Mouse (Mus musculus) sigmoid colon, adult 10 weeks (tissue): ENCODE results near the gene Abhd12b. TPM values are rescaled to one million over a fixed set of nuclear protein-coding genes. Genes with fewer than 3 reads are reported as not detected.

Source experiments
- polyA plus RNA-seq: library from polyadenylated mRNA; stranded (reverse); fragments of 350-450 nt; fragmentation: Illumina TruSeq; extraction: RNeasy Lipid Tissue Mini Kit (QIAGEN cat#74804); gene quantifications from one replicate; pipeline ENCODE4 v1.2.3, GENCODE M21; 2014; ENCODE audit warnings: low read depth, low replicate concordance

Gene Abhd12b
- not detected for polyA plus RNA-seq

DNA sequence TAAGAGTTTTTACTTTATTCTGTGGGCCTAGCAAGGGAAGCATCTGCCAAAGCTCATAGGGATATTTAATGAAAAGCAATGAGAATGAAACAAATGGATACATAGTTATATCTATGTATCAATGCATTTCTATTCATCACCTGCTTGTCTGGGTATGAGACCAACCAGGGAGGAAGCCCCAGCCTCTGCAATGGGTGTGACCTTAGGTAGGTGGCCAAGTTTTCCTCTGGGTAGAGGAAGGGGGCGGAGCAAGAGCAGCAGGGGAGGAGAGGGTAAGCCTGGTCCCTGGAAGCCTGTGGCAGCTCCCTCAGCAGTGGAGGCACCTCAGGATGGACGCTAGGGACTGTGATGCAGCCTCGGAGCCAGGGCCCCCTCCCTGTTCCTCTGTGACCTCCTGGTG is at the start of gene Abhd12b:
Abhd12b (plus strand) TSS at position 301 of the 400 bp plus-strand sequence.

DNA sequence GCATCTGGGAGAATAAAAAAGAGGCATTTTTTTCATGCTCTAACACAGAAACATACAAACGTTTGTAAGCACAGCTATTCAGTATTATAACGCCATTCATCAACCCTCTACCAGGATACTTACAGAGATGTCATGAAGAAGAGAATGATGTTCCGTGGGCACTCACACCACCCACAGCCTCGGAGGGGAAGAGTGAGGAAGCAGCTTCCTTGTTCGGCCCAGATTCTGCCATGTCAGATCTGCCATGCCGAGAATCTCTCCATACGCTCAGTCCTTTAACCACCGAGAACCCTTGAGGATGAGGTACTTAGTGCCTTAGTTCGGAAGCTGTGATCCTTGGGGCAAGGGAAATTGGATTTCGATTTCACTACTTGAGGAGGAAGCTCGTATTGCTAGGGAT is 40.6 kb upstream of the Abhd12b start, which contains the start of gene Nin:
Nin (minus strand) TSS at position 367 of the 400 bp plus-strand sequence.

DNA sequence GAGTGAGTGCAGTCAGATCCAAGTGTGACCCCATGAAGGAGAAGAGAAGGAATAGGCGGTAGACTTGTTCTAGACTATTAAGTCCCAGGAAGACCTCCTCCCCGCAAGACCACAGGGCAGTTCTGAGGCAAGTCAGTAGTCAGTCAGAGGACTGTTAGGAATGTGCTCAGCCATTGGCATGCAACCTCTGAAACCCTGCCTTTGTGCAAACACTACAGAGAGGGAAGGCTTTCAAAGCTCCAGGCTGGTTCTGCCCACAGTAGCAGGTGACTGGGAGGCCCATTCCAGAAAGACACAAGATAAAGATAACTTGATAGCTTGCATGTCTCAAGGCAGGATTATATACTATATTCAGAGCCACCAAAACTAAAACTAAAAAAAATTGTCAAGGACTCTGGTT is 77.4 kb downstream of the Abhd12b start, which contains the start of gene Pygl:
Pygl (minus strand) TSS at position 195 of the 400 bp plus-strand sequence.

Other genes with a start within 250 kb of the Abhd12b start
- gene Sav1, start 167.1 kb upstream of the Abhd12b start, polyA plus RNA-seq = 107 TPM
- gene Nin, start 40.4 kb upstream of the Abhd12b start, polyA plus RNA-seq = 8.5 TPM
- gene Pygl, start 77.3 kb downstream of the Abhd12b start, polyA plus RNA-seq = 18.3 TPM
- 0.32 TPM for gene Trim9, start 193.5 kb downstream of the Abhd12b start, polyA plus RNA-seq